Mouse (Mus musculus): ENCODE measurements at regions not wholly inside any gene's neighbourhood (a gene's known extent, or its start where the extent isn't known, plus 50 kb on each side); places are given as distances from the start of the nearest gene placed in this dataset.

DNA sequence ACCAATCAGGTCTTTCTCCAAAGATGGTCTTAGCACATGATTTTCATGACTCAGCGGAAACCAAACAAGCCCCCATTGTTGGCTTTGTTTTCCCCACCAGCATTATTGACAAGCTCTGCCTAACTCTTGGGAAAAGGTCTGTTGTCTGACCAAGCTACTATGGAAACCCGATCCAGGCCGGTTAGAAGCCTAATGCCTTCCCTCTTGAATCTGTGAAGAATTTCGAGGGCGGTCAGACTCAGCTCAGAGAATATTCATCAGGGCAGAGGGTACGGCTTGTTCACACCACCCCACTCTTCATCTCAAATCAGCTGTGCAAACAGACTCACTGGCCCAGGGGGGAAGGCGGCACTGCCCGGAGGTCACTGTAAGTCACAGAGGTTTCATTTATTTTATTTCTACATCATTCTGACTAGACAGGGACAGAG, 90.7 kb upstream of the Arhgap5 start:
- TF ChIP-seq CTCF (IDR thresholded peaks at IDR 0.05; ENCODE audit: borderline replicate concordance, insufficient read depth, low read depth, low read length) (no peak), POLR2A (IDR thresholded peaks at IDR 0.05; ENCODE audit: borderline replicate concordance, insufficient read depth, low read length) (no peak)

All from cerebellum, adult 2 months (tissue).